Mouse (Mus musculus) frontal cortex, adult (tissue): ENCODE results near the gene Sdha.

ENCODE experiments used
- ATAC-seq: cut with Nextera tagmentation; 2 replicates; pipeline ENCODE4 v1.9.2; 2017; ENCODE audit warnings: mild to moderate bottlenecking, moderate library complexity, mixed read lengths; ENCODE audit not compliant: low TSS enrichment

The Sdha gene

GRCm38 (mm10) chr13:74349566-74350434 is at the start of gene Sdha, which contains the start of gene Ccdc127:
Gene Sdha, minus strand, starts transcription at chr13:74350280.
Gene Ccdc127, plus strand, starts transcription at chr13:74350309.
- ATAC-seq = peak; percentile 98

GRCm38 (mm10) chr13:74399298-74399839 is 49.3 kb upstream of the Sdha start, which contains the start of gene Ftl1-ps1:
Gene Ftl1-ps1, plus strand, starts transcription at chr13:74399694.
- no peak for ATAC-seq

- ATAC-seq = no peak
These were observed 41.1 kb upstream of the Sdha start for GRCm38 (mm10) chr13:74391156-74391555.

DNA sequence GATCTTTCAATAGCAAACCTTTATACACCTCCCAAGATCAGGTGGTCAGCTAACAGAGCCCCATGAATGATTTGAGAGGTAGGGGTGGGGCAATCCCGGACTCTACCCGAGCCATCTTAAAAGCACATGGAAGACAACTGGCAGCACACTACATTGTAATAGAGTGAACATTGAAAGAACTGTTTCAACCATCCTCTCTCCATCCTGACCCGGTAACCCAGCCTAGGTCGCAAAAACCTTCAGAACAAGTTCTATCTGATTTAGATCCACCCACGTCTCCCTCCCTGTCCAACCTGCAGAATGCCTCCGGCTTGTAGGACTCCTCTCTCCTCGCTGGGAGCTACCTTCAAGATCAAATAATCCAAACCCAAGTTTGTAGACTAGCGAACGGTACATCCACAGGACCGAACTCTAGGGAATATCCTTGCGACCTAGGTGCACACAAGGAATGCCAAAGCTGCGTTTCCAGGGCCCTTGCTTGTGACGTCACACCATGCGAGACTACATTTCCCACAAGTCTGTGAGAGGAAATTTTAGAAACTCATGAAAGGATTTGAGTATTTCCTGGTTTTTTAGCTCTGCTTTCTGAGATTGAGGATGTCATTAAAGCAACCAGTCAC is 40.4 kb upstream of the Sdha start, which contains the start of gene Zfp72:
TSS of gene Zfp72 (minus strand) at position 466 of the 620 bp plus-strand sequence.
- peak; percentile 100 for ATAC-seq

- no peak for ATAC-seq
These were observed 39.6 kb upstream of the Sdha start for GRCm38 (mm10) chr13:74389730-74390129.

- no peak; the same call in 1 of the 2 replicates for ATAC-seq
These were observed 32.2 kb upstream of the Sdha start for GRCm38 (mm10) chr13:74382289-74382688.

DNA sequence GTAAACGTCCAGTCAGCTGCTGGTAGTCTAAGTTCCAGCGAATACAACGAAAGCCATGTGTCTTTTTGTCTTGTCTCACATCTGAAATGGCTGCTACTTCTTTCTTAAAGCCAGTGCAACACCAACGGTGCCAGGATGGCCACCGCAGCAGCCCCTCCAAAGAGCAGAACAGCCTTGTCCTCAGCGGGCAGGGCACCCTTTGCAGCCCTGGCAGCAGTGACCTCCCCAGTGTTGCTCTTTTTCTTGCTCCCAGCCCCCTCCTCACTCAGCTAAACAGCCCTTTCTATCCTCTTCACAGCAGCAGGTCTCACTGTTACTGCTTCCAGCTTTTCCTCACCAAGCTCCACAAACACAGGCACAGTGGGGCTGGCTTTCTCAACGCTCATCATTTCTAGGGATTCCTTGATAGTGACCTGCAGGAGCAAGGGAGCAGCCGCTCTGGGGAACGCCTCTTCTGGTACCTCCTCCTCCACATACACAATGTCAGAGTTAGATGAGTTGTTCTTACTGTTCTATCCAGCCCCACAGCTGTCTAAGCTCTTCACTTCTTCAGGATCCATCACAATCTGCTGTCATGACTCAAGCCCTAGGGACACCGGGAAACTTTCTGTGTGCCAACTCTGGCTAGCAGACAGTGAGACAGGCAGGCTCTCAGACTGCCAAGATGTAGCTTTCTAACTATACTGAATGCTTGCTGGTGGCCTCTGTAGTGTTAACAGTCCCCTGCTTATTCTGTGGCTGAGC is 31.6 kb upstream of the Sdha start:
- peak; percentile 83 for ATAC-seq

DNA sequence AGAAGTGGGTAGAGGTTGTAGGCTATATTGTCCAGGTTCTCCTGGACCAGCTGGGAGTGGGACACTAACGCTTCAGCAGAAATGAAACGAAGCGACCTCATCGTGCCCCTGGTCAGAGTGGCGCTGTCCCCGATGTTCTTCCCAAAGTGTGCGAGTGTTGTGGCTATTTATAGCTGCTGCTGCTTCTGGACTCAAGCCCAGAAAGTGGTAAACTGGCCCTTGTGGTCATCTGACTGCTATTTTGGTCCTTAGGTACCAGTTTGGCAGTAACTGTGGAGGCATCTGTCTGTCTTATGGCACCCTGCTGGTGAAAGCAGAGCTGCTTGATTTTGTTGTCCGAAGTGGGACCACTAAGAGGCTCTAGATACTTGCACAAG is 13.8 kb upstream of the Sdha start, which contains the start of gene Lrrc14b:
TSS of gene Lrrc14b (minus strand) at position 147 of the 377 bp plus-strand sequence.
- ATAC-seq = peak; percentile 47

DNA sequence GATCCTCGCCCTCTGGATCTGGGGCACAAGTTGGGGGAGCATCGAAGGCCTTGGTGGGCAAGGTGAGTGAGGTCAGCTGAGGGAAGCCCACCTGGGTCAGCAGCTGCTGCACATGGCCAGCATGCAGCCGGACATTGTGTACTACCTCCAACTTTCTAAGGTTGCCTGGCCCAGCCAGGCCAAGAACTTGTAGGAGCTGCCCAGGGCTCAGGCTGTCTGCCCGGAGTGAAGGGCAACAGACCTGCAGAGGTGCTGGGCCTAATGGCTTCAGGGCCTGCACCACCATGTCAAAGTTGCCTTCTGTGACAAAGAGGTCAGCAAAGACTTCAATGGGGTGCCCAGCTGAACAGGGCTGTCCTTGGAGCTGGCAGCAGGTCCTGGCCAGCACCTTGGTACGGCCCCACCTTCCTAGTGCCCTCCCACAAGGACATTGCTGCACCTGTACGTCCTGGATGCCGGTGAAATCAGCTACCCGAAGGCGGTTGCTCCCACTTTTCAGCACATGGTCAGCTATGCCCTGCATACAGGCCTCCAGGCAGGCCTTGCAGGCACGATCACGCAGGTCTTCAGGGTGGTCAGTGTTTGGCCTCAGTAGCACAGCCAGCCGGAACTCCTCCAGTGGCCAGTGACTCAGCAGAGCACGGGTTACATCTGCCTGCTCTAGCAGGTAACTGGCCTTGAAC is 13.2 kb upstream of the Sdha start:
- peak; percentile 29 for ATAC-seq

GRCm38 (mm10) chr13:74362218-74362617 is 12.1 kb upstream of the Sdha start:
- no peak for ATAC-seq

- peak; percentile 78 for ATAC-seq
These were observed 6.4 kb upstream of the Sdha start for GRCm38 (mm10) chr13:74356491-74356890.

DNA sequence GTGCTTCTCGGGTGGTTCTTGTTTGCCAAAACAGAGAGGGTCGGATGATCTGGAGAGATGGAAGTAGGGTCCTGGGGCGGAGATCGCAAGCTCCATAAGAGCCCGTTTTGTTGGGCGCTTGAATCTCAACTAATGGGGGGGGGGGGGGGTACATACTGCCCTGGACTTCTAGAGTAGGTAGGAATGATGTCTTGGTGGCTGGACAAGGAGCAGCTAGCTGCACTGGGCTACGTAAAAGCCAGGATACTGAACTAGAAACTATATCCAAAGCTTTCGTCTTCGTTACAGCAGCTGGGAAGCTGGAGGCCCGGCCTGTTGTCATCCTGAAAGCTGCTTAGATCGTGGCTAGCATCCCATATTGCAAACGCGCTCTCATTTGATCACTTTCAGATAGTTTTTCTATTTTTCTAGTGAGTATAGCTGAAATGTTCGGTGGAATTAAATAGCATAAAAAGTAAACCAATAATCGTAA is 391 bp upstream of the Sdha start:
- ATAC-seq = peak; percentile 42

- ATAC-seq = peak; percentile 92
These were observed 9.0 kb downstream of the Sdha start for GRCm38 (mm10) chr13:74341036-74341435.

DNA sequence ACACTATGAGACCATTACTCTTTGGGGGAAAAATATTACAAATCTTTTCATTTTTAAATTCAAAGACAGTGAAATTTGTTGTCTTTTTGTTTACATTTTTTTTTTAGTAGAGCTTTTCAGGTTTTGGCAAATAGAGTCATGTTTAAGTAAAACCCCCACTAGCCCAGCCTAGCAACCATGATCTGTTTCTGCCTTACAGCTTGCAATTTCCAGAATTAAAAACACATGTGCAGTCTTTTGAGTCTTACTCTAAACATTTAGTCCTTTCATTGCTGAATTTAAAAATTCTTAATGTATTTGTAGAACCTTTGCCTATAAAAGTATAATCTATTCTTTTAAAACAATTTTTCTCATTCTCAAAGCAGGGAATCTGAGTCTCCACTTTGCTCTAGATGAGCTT is 20.8 kb downstream of the Sdha start:
- no peak for ATAC-seq

- peak; percentile 98 for ATAC-seq
These were observed 32.8 kb downstream of the Sdha start, which contains the start of gene Pdcd6 for GRCm38 (mm10) chr13:74317170-74317849. Gene Pdcd6, minus strand, starts transcription at chr13:74317580.

DNA sequence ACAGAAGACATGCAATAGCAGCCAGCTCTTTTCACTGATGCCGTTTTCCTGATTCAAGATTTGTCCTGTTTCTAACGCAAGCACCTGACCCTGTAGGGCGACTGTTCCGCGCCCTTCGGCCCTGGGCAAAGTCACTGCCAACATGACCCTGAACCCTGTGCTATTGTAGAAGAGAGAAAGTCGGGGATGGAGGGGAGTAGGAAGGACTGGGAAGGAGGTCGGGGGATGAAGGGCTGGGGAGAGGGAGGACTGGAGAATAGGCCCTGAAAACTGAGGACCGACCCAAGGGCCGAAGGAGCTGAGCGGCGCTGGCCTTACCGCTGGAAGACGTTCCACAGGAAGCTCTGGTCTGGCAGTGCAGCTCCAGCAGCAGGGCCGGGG is 33.3 kb downstream of the Sdha start:
- no peak for ATAC-seq

DNA sequence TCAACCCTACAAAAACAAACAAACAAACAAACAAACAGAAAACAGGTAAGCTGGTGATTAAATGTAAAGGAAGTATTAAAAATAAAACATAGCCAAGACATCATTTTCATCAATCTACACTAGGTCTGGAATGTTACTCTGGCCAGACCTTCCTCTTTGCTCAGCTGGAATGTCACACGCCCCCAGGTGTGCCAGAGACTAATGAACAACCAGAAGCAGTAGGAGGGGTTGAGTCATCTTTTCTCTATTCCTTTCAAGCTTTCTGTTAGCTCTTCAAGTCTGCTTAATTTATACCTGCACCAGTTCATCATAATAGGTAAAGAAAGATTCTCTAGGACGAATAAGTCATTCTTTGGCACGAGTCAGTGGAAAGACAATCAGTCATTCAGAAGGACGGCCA is 33.7 kb downstream of the Sdha start:
- no peak for ATAC-seq

GRCm38 (mm10) chr13:74314616-74315015 is 35.5 kb downstream of the Sdha start:
- ATAC-seq = no peak

GRCm38 (mm10) chr13:74305780-74306179 is 44.3 kb downstream of the Sdha start:
- no peak for ATAC-seq

DNA sequence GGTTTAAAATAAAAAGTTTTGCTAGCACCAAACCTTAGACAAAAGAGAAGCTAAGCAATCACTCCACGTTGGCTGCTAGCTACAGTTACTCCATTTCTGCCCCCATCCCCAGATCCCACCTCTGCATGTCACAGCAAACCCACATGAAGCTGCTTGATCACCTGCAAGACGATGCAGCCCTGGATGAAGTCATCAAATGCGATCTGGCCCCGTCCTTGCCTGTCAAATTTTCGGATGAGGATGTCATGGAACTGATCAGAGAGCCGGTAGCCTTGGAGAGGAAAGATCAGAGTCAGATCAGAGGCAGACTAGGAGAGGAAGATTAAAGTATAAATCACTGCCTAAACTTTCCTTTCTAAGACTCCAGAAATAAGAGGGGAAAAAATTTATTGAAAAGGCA is 44.7 kb downstream of the Sdha start:
- no peak for ATAC-seq
